13 mouse cellular contexts compared by ENCODE assay signal in genomic region chr9:65850203-65850602, GRCm38 (mm10). TPM values are rescaled to one million over a fixed set of nuclear protein-coding genes. Genes with fewer than 3 reads are reported as not detected.
DNase-seq lines count a peak whose midpoint lies in the region; ATAC-seq and TF ChIP-seq lines count a peak whose summit lies in the region.
"Had no signal": no experiment of that assay in that cellular context is flagged by ENCODE, and none has a peak within 500 bp of the region (broad histone marks: within the 10 kb centered on the region; RNA-seq: fewer than 3 reads in every experiment).

No protein-coding gene starts in this region.

- DNase-seq in gastrocnemius, adult 2 months = no peak
- DNase-seq in gastrocnemius, adult 8-10 months (ENCODE audit: low spot score in 2 of 2) = no peak
- DNase-seq in liver, adult 2 months (ENCODE audit: extremely low read depth, low read depth, low spot score) = no peak
- no peak for DNase-seq in liver, embryonic 11.5 days (ENCODE audit: low spot score)
- no peak for DNase-seq in CH12.LX (ENCODE audit: extremely low read depth)
- DNase-seq in c-Kit-positive CD71-positive TER-119-positive erythroid progenitor cells, embryonic 14.5 days (ENCODE audit: low spot score) = no peak
- DNase-seq in adrenal gland, postnatal 36 days = no peak
- DNase-seq: cerebellum, postnatal 36 days; kidney, postnatal 25 days had no signal

- no peaks in the 10 kb centered on the region for H3K9me3 ChIP-seq in liver, embryonic 11.5 days (ENCODE audit: control insufficient read depth, low read length)
- no peaks in the 10 kb centered on the region for H3K9me3 ChIP-seq in CH12.LX (replicated peaks; ENCODE audit: low read length)
- H3K9me3 ChIP-seq: heart, embryonic 10.5 days; hindbrain, embryonic 15.5 days; midbrain, embryonic 12.5 days had no signal

- TF ChIP-seq CTCF in gastrocnemius, adult 2 months (IDR thresholded peaks at IDR 0.05) = peak; percentile 55
- TF ChIP-seq CTCF in liver, adult 2 months (IDR thresholded peaks at IDR 0.05; ENCODE audit: low read depth, low read length) = peak; percentile 38
- peak in 1 of 2 experiments; percentile 57; a peak in 2 of 4 replicates for TF ChIP-seq CTCF in CH12.LX (conservative IDR thresholded peaks at IDR 0.05 in 1 of 2, IDR thresholded peaks at IDR 0.05 in 1 of 2; ENCODE audit: low read depth in 2 of 2, low read length in 2 of 2)

- no peak for TF ChIP-seq EP300 in CH12.LX (IDR thresholded peaks at IDR 0.05; ENCODE audit: low read length)

- WGBS in liver, adult 2 months = 61% methylated on average over 1 of the region's 1 CpGs
- WGBS in liver, embryonic 11.5 days = 28% methylated on average over 1 of the region's 1 CpGs

- H3K4me2 ChIP-seq in liver, embryonic 11.5 days = no peak overlapping the region
- no peak overlapping the region for H3K4me2 ChIP-seq in CH12.LX (ENCODE audit: insufficient read depth, low read depth, poor library complexity, severe bottlenecking)
- H3K4me2 ChIP-seq: hindbrain, embryonic 15.5 days; midbrain, embryonic 12.5 days had no signal

- TF ChIP-seq POLR2A in liver, adult 2 months (IDR thresholded peaks at IDR 0.05; ENCODE audit: extremely low read depth, insufficient read depth, low read length) = no peak
- no peak for TF ChIP-seq POLR2A in CH12.LX (IDR thresholded peaks at IDR 0.05; ENCODE audit: low read depth, low read length)

- intact Hi-C loops in gastrocnemius, adult 2 months (cut with DNase I) = loop anchor here (2.0 to 5.0 kb wide), 2 partner anchors 183 to 243 kb away; no protein-coding TSS in a partner anchor

- no peak overlapping the region for H3K27ac ChIP-seq in gastrocnemius, adult 2 months
- no peak overlapping the region for H3K27ac ChIP-seq in liver, adult 2 months (replicated peaks; ENCODE audit: insufficient read depth, low read depth, low read length)
- no peak overlapping the region for H3K27ac ChIP-seq in liver, embryonic 11.5 days (ENCODE audit: low read depth, low read length)
- no peak overlapping the region for H3K27ac ChIP-seq in CH12.LX (ENCODE audit: insufficient read depth, low read depth)
- H3K27ac ChIP-seq: heart, embryonic 10.5 days; hindbrain, embryonic 15.5 days; midbrain, embryonic 12.5 days had no signal

- H3K36me3 ChIP-seq in liver, adult 2 months (ENCODE audit: control insufficient read depth, insufficient read depth, low read length) = peaks cover 69% of the 10 kb centered on the region
- H3K36me3 ChIP-seq in liver, embryonic 11.5 days (ENCODE audit: control insufficient read depth, insufficient read depth, low read length) = peaks cover 10% of the 10 kb centered on the region
- H3K36me3 ChIP-seq in CH12.LX (replicated peaks in 1 of 2; ENCODE audit: control insufficient read depth in 1 of 2, insufficient read depth in 1 of 2, low read length in 1 of 2) = peaks cover 4 to 27% of the 10 kb centered on the region in 2 experiments

- H3K27me3 ChIP-seq in liver, adult 2 months (ENCODE audit: control insufficient read depth, insufficient read depth, low read length) = no peaks in the 10 kb centered on the region
- H3K27me3 ChIP-seq in liver, embryonic 11.5 days (replicated peaks; ENCODE audit: control insufficient read depth, insufficient read depth, low read length) = no peaks in the 10 kb centered on the region
- no peaks in the 10 kb centered on the region for H3K27me3 ChIP-seq in CH12.LX (replicated peaks)
- H3K27me3 ChIP-seq: hindbrain, embryonic 15.5 days; midbrain, embryonic 12.5 days had no signal

- no peak overlapping the region for H3K4me3 ChIP-seq in gastrocnemius, adult 2 months
- H3K4me3 ChIP-seq in liver, adult 2 months (ENCODE audit: insufficient read depth, low read depth, low read length) = no peak overlapping the region
- H3K4me3 ChIP-seq in liver, embryonic 11.5 days (ENCODE audit: low read depth, low read length) = no peak overlapping the region
- no peak overlapping the region for H3K4me3 ChIP-seq in CH12.LX (replicated peaks in 1 of 3; ENCODE audit: low read depth in 2 of 3, low read length in 2 of 3, poor library complexity in 1 of 3)
- H3K4me3 ChIP-seq: heart, embryonic 10.5 days; hindbrain, embryonic 15.5 days; midbrain, embryonic 12.5 days had no signal

- peaks cover 4% of the 10 kb centered on the region for H3K4me1 ChIP-seq in liver, adult 2 months (ENCODE audit: control insufficient read depth, insufficient read depth, low read length)
- 0 out of 2 replicates have a peak, but pooled peaks cover 4% of the 10 kb centered on the region for H3K4me1 ChIP-seq in liver, embryonic 11.5 days (replicated peaks; ENCODE audit: control insufficient read depth, insufficient read depth, low read length)
- peaks cover 0 to 9% of the 10 kb centered on the region in 2 experiments; a peak in 1 of 4 replicates for H3K4me1 ChIP-seq in CH12.LX (ENCODE audit: control insufficient read depth in 1 of 2, insufficient read depth in 2 of 2)

- no peak overlapping the region for H3K9ac ChIP-seq in liver, adult 2 months (ENCODE audit: low read depth, low read length)
- H3K9ac ChIP-seq in liver, embryonic 11.5 days (ENCODE audit: low read depth, low read length) = no peak overlapping the region
- no peak overlapping the region for H3K9ac ChIP-seq in CH12.LX (ENCODE audit: insufficient read depth, low read depth)
- H3K9ac ChIP-seq: hindbrain, embryonic 15.5 days; midbrain, embryonic 12.5 days had no signal

- in situ Hi-C loops in CH12.LX (cut with MboI; ENCODE audit: low pct_ligation_motif_present, low pct_unique_long_range_greater_than_20kb, low sequenced_read_pairs) = loop anchor here (5.0 kb wide), 1 partner anchor 178 kb away; no protein-coding TSS in a partner anchor

- dilution Hi-C loops in CH12.LX (cut with MboI; ENCODE audit: extremely low pct_ligation_motif_present, extremely low pct_unique_long_range_greater_than_20kb, low sequenced_read_pairs) = no loop called here

- ATAC-seq in liver, embryonic 11.5 days (replicated peaks; ENCODE audit: low FRiP score) = no peak
- ATAC-seq in common myeloid progenitor, adult 5-6 weeks (replicated peaks; ENCODE audit: low read depth, poor library complexity, severe bottlenecking) = 0 out of 2 replicates have a peak, but pooled peaks have one; percentile 40

- H3K79me2 ChIP-seq in liver, adult 2 months (ENCODE audit: control insufficient read depth, insufficient read depth, low read length) = no peaks in the 10 kb centered on the region; the same call in 1 of the 2 replicates
- no peaks in the 10 kb centered on the region for H3K79me2 ChIP-seq in CH12.LX (replicated peaks; ENCODE audit: control insufficient read depth, extremely low read depth, insufficient read depth, poor library complexity, severe bottlenecking)

- peak; percentile 62 for TF ChIP-seq RAD21 in CH12.LX (IDR thresholded peaks at IDR 0.05; ENCODE audit: low read depth, low read length)

TF ChIP-seq in CH12.LX, 34 proteins besides CTCF, POLR2A, EP300 and RAD21:
- TF ChIP-seq SMC3 (IDR thresholded peaks at IDR 0.05; ENCODE audit: low read depth, low read length) (peak; percentile 42; the same call in 1 of the 2 replicates), MEF2A (IDR thresholded peaks at IDR 0.05; ENCODE audit: borderline replicate concordance, low read depth, low read length) (no peak)

RNA-seq across cellular contexts. Expression of gene Zfp609, which starts 22.8 kb away (rescaled TPM):
- total RNA-seq in gastrocnemius, adult 2 months (2021) = 10 to 100 TPM; 18.4 to 21.1 TPM
- 10 to 100 TPM; 15.8 to 18.8 (median 17.6) TPM for total RNA-seq in gastrocnemius, adult 8-10 months (2022)
- 2.8 and 4.4 TPM in 2 replicates for total RNA-seq in liver, adult 2 months (2014; rRNA removed)
- 4.4 TPM in 2 replicates for polyA plus RNA-seq in liver, adult 2 months (2012; rRNA removed)
- polyA plus RNA-seq in liver, embryonic 11.5 days (2014; fragmentation: Nextera tagmentation; extraction: Ambion mirVana) = 5.5 and 5.8 TPM in 2 replicates
- total RNA-seq in CH12.LX (2012; rRNA removed) = 3.2 and 3.5 TPM in 2 replicates
- 1.2 and 1.5 TPM in 2 replicates for total RNA-seq in CH12.LX (2014; rRNA removed)
- 14.6 and 15.4 TPM in 2 replicates for polyA plus RNA-seq in CH12.LX (2012; ENCODE audit: insufficient read length, low read depth)
- total RNA-seq in common myeloid progenitor, adult 5-6 weeks (2017) = 4.9 and 11.9 TPM in 2 replicates
- 10 to 100 TPM; 25.1 to 31.1 TPM for total RNA-seq in adrenal gland, postnatal 36 days (2021)

RNA-seq across cellular contexts. Expression of gene Pclaf, which starts 39.8 kb away (rescaled TPM):
- not detected for total RNA-seq in gastrocnemius, adult 2 months (2021)
- not detected for total RNA-seq in gastrocnemius, adult 8-10 months (2022)
- total RNA-seq in liver, adult 2 months (2014; rRNA removed) = 0.28 and 0.94 TPM in 2 replicates
- 0.09 TPM in 1 of 2 replicates, not detected in the other for polyA plus RNA-seq in liver, adult 2 months (2012; rRNA removed)
- polyA plus RNA-seq in liver, embryonic 11.5 days (2014; fragmentation: Nextera tagmentation; extraction: Ambion mirVana) = 181 and 192 TPM in 2 replicates
- 177 and 257 TPM in 2 replicates for total RNA-seq in CH12.LX (2012; rRNA removed)
- 394 and 490 TPM in 2 replicates for total RNA-seq in CH12.LX (2014; rRNA removed)
- polyA plus RNA-seq in CH12.LX (2012; ENCODE audit: insufficient read length, low read depth) = 183 and 229 TPM in 2 replicates
- total RNA-seq in common myeloid progenitor, adult 5-6 weeks (2017) = 191 and 193 TPM in 2 replicates
- total RNA-seq in adrenal gland, postnatal 36 days (2021) = 1 to 10 TPM; 3.3 to 4.4 TPM

RNA-seq across cellular contexts. Expression of gene Trip4, which starts 58.4 kb away (rescaled TPM):
- 10 to 100 TPM; 13.7 to 15.5 TPM for total RNA-seq in gastrocnemius, adult 2 months (2021)
- 10 to 100 TPM; 13.6 to 15.6 (median 14.4) TPM for total RNA-seq in gastrocnemius, adult 8-10 months (2022)
- total RNA-seq in liver, adult 2 months (2014; rRNA removed) = 30.9 and 33.6 TPM in 2 replicates
- polyA plus RNA-seq in liver, adult 2 months (2012; rRNA removed) = 6.4 and 7.2 TPM in 2 replicates
- 24.6 and 25.8 TPM in 2 replicates for polyA plus RNA-seq in liver, embryonic 11.5 days (2014; fragmentation: Nextera tagmentation; extraction: Ambion mirVana)
- total RNA-seq in CH12.LX (2012; rRNA removed) (12.0 and 12.1 TPM in 2 replicates), CH12.LX (2014; rRNA removed) (14.4 and 14.8 TPM in 2 replicates)
- polyA plus RNA-seq in CH12.LX (2012; ENCODE audit: insufficient read length, low read depth) = 15.4 and 17.2 TPM in 2 replicates
- 15.3 and 25.6 TPM in 2 replicates for total RNA-seq in common myeloid progenitor, adult 5-6 weeks (2017)
- total RNA-seq in adrenal gland, postnatal 36 days (2021) = 10 to 100 TPM; 33.2 to 45.0 TPM

RNA-seq across cellular contexts. Expression of gene Csnk1g1, which starts 58.5 kb away (rescaled TPM):
- total RNA-seq in gastrocnemius, adult 2 months (2021) = 1 to 10 TPM; 7.9 to 8.0 TPM
- total RNA-seq in gastrocnemius, adult 8-10 months (2022) = 1 to 10 TPM; 7.7 to 8.0 (median 7.7) TPM
- 5.3 and 5.8 TPM in 2 replicates for total RNA-seq in liver, adult 2 months (2014; rRNA removed)
- 0.77 and 1.6 TPM in 2 replicates for polyA plus RNA-seq in liver, adult 2 months (2012; rRNA removed)
- polyA plus RNA-seq in liver, embryonic 11.5 days (2014; fragmentation: Nextera tagmentation; extraction: Ambion mirVana) = 10.8 and 11.7 TPM in 2 replicates
- total RNA-seq in CH12.LX (2012; rRNA removed) (14.4 and 16.0 TPM in 2 replicates), CH12.LX (2014; rRNA removed) (10.7 and 11.7 TPM in 2 replicates)
- 12.3 and 13.8 TPM in 2 replicates for polyA plus RNA-seq in CH12.LX (2012; ENCODE audit: insufficient read length, low read depth)
- total RNA-seq in common myeloid progenitor, adult 5-6 weeks (2017) = 29.1 and 36.9 TPM in 2 replicates
- total RNA-seq in adrenal gland, postnatal 36 days (2021) = 10 to 100 TPM; 17.8 to 18.6 TPM

Comparison
In these comparisons a context has a peak if more than half of its experiments do, and no peak if none do; other contexts are left out.
1. RNA of gene Pclaf, which starts 39.8 kb away (total RNA-seq): 177 to 490 TPM in CH12.LX and 191 to 193 TPM in common myeloid progenitor, adult 5-6 weeks; 3.3 to 4.4 TPM in adrenal gland, postnatal 36 days, 0.28 to 0.94 TPM in liver, adult 2 months, not detected in gastrocnemius, adult 8-10 months and not detected in gastrocnemius, adult 2 months; every median in the first group is over 10 times any median in the second.